Mouse (Mus musculus) A20 (cell line): ENCODE measurements around the gene Fam187a.

ENCODE experiments used
- DNase-seq: peaks from one replicate; pipeline ENCODE4 v3.0.0-alpha.2; 2011; ENCODE audit warnings: low read depth, low spot score

Gene Fam187a

GRCm38 (mm10) chr11:102894716-102895115, 9.7 kb downstream of the Fam187a start:
- no peak for DNase-seq

DNA sequence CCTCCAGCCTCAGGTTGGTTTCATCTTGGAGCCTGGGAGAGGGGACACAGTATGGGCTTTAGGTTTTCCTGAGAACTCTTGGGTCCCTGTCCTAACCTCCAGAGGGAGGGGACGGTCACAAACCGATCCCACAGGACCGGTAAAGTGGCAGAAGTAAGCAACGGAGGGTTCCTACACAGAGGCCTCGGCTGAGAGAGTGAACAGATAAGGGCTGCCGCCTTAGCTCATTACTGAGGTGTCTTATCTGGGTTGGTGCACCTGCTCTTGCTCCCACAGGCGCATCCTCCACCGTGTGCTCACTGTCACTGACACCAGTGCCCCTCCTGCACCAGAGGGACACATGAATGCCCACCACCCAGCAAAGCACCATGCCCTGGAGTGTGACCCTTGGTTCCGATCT, 10.8 kb downstream of the Fam187a start:
- DNase-seq, result no peak

GRCm38 (mm10) chr11:102896641-102897040, 11.7 kb downstream of the Fam187a start:
- DNase-seq, result no peak

DNA sequence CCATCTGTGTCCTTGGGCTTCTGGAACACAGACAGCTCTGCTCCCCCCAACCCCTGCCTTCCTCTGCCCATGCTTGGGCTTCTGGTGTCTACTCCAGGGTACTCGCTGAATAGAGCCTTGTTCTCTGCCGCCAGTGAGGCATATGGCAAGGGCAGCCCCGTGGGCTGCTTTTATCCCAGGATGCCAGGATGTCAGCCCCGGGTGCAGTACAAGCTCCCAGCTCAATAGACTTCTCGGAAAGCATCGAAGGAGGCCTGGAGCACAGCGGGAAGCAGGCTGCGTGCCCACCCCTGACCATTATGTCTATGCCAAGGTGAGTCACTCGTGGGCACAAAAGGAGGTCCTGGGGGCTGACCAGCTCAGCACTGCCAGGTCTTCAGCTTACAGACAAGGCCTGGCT, 13.4 kb downstream of the Fam187a start:
- DNase-seq, result no peak

DNA sequence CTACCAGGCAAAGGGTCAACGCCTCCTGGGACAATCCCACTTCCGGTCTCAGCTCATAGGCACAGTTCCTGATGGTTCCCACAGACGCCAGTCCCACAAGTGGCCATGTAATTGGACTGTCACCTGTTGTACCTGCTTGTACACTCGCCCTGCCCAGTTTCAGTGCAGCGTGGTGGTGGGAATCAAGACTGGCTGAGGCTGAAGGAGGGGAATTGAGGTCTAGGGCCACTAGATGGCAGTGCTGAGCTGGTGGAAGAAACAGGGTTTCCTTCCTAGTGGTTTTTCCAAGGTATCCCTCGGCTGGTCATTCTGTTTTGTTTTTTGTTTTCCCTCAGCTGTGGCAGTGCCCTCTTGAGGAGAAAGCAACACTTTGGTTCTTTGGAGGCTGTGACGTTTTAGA, 15.8 kb downstream of the Fam187a start, which contains the start of gene Gfap:
Gfap (minus strand) TSS at position 150 of the 400 bp plus-strand sequence.
- peak; percentile 58 for DNase-seq

- no peak for DNase-seq
Measured at GRCm38 (mm10) chr11:102901199-102901598, 16.2 kb downstream of the Fam187a start.

DNA sequence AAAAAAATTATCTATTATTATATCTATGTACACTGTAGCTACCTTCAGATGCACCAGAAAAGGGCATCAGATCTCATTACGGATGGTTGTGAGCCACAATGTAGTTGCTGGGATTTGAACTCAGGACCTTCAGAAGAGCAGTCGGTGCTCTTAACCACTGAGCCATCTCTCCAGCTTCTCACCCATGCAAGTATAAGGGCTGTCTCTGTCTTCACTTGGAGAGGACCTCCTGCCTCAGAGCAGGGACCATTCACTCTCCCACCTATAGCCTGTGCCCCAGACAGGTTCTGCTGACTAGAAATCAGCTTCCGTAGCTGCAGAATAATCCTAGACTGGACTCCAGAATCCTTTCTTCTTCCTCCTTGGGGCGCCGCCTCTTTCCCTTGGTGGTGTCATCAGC, 17.1 kb downstream of the Fam187a start:
- DNase-seq, result no peak

GRCm38 (mm10) chr11:102903654-102904053, 18.7 kb downstream of the Fam187a start:
- DNase-seq, result peak; percentile 22

DNA sequence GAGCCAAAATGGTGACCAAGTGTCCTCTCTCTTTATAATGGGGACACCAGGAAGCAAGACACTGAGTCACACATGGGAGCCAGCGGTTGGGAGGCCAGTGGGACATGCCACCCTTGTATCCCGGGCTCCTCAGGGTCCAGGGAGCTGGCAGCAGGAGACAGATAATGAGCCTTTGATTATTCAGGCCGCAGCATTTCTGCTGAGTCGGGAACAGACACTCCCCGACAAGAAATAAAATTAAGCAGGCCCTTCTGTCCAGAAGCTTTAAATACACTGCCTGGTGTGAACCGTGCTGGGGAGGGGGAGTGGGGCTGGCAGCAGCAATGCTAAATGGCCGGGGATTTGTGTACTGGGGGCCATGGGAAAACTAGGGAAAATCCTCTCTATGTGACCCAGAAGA, 26.4 kb downstream of the Fam187a start:
- DNase-seq, result no peak

DNA sequence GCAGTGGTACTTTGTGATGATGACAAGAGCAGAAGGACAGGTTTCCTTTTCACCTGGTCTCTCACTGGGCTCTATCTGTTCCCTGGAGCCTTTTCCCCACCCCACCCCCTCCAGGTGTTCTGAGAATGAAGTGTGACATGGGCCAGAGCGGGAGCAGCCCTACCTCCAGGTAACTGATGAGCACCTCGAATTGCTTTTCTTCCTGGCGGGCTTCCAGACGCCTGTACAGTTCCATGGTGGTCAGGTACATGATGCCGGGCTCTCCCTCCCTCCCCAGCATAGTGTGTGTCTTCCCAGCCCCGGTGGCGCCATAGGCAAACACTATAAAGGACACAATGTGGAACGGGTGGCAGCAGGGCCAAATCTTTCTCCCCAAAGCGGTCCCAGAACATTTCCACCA, 30.4 kb downstream of the Fam187a start:
- DNase-seq, result no peak

DNA sequence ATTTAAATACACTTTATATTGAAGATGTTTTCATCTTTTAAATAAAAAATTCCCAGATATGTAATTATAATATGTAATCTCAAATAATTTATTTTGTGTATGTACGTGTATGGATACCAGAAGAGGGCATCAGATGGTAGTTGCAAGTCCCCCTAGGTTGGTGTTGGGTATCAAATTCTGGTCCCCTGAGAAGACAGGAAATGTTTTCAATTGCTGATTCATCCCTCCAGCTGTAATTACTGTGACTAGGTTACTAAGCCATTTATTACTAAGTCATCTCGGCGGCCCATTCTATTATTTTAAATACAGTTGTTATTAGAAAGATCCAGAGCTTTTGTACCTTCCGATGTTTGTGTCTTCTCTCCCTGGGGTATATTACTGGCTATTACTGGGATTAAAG, 33.1 kb downstream of the Fam187a start:
- no peak for DNase-seq

DNA sequence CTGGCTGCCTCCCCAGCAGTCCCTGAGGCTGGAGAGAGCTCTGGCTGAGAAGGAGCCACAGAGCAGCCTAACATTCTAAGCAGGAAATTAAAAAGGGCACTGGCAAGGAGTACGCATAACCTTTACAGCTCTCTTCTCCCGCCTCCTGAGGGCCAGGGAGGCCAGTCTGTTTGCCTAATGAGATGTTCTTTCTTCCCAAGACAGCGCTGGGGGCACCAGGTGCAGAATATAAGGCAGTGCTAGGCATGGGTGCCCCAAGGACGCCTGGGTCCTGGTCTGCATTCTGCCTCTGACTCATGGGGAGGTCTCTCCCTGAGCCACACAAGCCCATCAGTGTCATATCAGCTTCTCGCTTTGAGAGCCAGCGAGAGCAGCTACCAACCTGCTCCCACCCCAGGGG, 36.5 kb downstream of the Fam187a start:
- DNase-seq, result no peak

GRCm38 (mm10) chr11:102924557-102925350, 39.8 kb downstream of the Fam187a start, which contains the start of gene Kif18b:
Kif18b (minus strand) TSS chr11:102925124.
- DNase-seq, result peak; percentile 98

GRCm38 (mm10) chr11:102925351-102925717, 40.4 kb downstream of the Fam187a start:
- DNase-seq, result peak; percentile 91

- DNase-seq, result no peak
Measured at GRCm38 (mm10) chr11:102930672-102931071, 45.7 kb downstream of the Fam187a start.

GRCm38 (mm10) chr11:102936272-102936671, 51.3 kb downstream of the Fam187a start:
- no peak for DNase-seq
